Mouse (Mus musculus) testis, postnatal 14 days (tissue): ENCODE data around the gene Wwox.

ENCODE experiments used
- DNase-seq: peaks from one replicate; pipeline ENCODE4 v3.0.0; 2021; ENCODE audit warnings: low spot score

Wwox gene

GRCm38 (mm10) chr8:115019661-115020060 lies 580.2 kb downstream of the Wwox start:
- DNase-seq = no peak

GRCm38 (mm10) chr8:115021731-115022130 lies 582.3 kb downstream of the Wwox start:
- no peak for DNase-seq

- no peak for DNase-seq
Measured at GRCm38 (mm10) chr8:115024062-115024461, 584.6 kb downstream of the Wwox start.

GRCm38 (mm10) chr8:115025390-115026098 lies 586.1 kb downstream of the Wwox start:
- DNase-seq = no peak

- DNase-seq = no peak
Measured at GRCm38 (mm10) chr8:115026201-115026600, 586.7 kb downstream of the Wwox start.

- DNase-seq = no peak
Measured at GRCm38 (mm10) chr8:115033194-115033593, 593.7 kb downstream of the Wwox start.

GRCm38 (mm10) chr8:115036016-115036415 lies 596.6 kb downstream of the Wwox start:
- DNase-seq = no peak

- DNase-seq = no peak
Measured at GRCm38 (mm10) chr8:115038426-115038825, 599.0 kb downstream of the Wwox start.

- DNase-seq = no peak
Measured at GRCm38 (mm10) chr8:115045746-115046145, 606.3 kb downstream of the Wwox start.

GRCm38 (mm10) chr8:115046496-115046895 lies 607.0 kb downstream of the Wwox start:
- DNase-seq = no peak

GRCm38 (mm10) chr8:115058193-115058835 lies 618.9 kb downstream of the Wwox start:
- no peak for DNase-seq

- no peak for DNase-seq
Measured at GRCm38 (mm10) chr8:115063623-115064022, 624.2 kb downstream of the Wwox start.

GRCm38 (mm10) chr8:115064691-115065090 lies 625.2 kb downstream of the Wwox start:
- DNase-seq = no peak

GRCm38 (mm10) chr8:115065386-115065785 lies 625.9 kb downstream of the Wwox start:
- no peak for DNase-seq

GRCm38 (mm10) chr8:115066550-115067058 lies 627.1 kb downstream of the Wwox start:
- DNase-seq = no peak

- DNase-seq = no peak
Measured at GRCm38 (mm10) chr8:115068723-115069122, 629.3 kb downstream of the Wwox start.

- DNase-seq = no peak
Measured at GRCm38 (mm10) chr8:115070225-115070624, 630.8 kb downstream of the Wwox start.

- DNase-seq = no peak
Measured at GRCm38 (mm10) chr8:115071231-115071630, 631.8 kb downstream of the Wwox start.

GRCm38 (mm10) chr8:115078296-115078695 lies 638.8 kb downstream of the Wwox start:
- no peak for DNase-seq

GRCm38 (mm10) chr8:115081302-115082207 lies 642.1 kb downstream of the Wwox start:
- DNase-seq = no peak

- no peak for DNase-seq
Measured at GRCm38 (mm10) chr8:115088162-115088561, 648.7 kb downstream of the Wwox start.

GRCm38 (mm10) chr8:115089744-115090143 lies 650.3 kb downstream of the Wwox start:
- DNase-seq = no peak
